Mouse (Mus musculus) c-Kit-positive CD71-positive TER-119-positive erythroid progenitor cells, embryonic 14.5 days (primary cell): Measurements from ENCODE around the gene Spata2.

Source experiments
- DNase-seq: peaks from one replicate; pipeline ENCODE4 v3.0.0-alpha.2; 2013; ENCODE audit warnings: low spot score

Spata2 gene

DNA sequence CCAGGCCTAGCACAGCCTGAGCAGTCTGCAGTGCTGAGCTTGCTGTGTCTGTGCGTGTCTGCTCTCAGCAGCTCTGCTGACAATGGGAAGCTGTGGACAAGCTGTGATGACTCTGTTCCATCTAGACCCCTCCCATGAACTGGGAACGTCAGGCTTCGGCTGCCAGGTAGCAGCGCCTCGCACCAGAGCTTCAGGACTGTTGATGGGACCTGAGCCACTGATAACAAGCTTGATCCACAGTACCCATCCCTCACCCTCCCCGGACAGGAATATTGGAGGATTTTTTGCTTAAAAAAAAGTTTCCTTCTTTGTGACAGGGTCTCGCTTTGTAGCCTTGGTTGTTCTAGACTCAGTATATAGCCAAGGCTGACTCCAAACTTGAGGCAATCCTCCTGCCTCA lies 45.5 kb downstream of the Spata2 start:
- DNase-seq: no peak

DNA sequence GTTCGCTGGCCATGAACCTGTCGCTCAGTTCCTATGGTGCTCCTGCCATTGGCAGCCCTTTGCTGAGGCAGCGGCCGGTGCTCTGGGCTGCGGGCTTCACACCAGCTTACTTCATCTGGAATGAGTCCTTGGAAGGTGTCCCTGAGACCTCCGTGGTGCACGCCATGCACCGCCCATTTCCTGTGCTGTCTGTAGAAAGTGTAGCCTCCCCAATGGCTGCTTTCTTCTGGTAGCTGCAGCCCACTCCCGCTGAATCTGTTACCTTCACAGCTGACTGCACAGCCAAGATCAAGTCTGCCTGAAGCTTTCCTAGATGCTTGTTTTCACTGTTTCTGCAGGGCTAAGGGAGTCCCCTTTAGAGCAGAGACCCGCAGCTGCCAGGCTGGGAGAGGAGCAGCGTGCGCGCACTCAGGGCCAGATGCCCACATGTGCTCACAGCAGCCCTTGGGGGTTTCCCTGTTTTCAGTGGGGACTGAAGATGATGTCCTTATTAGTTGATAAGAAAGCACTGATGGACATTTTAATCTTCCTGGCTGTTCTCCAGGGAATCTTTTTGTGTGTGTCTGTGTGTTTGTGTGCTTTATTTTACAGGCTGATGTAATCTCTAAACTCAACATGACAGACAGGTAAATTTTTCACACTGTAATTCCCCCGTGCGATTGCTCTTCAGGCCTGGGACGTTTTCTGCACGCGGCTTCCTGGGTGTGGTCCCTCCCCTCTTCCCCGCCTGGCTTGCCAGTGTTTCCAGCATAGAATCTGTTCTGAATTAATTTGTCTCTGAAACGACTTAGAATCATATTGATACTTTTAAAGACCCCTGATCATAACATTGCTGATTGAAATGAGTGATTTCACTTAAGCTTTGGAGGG lies 46.5 kb downstream of the Spata2 start:
- DNase-seq: no peak

DNA sequence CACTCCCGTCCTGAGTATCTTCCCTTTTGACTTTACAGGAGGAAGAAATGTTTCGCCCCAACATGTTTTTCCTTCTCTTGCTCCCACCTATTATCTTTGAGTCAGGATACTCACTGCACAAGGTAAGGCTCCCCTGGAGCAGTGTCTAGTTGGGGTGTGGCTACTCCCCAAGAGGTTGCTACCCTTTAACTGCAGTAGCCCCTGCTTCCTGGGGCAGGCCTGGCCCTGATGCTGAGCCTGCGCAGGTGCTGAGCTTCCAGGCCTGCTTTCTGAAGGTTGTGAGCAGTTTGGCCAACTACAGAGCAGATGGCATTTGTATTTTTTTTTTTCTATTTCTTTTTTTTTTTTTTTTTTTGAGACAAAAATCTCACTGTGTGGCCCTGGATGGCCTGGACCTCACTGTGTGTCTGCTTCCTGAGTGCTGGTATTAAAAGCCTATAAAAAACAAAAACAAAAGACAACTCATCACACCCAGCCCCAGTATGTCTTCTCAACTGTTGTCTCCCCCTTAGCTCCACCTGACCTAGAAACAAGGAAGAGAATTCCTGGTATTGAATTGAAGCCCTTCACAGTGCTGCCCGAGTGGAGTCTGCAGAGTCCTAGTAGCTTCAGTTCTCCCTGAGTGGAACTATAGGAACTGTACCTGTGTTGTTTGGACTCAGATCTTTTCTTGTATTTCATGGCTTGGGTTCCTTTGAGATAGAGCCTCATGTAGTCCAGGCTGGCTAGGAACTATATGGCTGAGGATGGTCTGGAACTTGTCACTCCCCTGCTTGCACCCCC lies 49.1 kb downstream of the Spata2 start:
- DNase-seq: no peak

DNA sequence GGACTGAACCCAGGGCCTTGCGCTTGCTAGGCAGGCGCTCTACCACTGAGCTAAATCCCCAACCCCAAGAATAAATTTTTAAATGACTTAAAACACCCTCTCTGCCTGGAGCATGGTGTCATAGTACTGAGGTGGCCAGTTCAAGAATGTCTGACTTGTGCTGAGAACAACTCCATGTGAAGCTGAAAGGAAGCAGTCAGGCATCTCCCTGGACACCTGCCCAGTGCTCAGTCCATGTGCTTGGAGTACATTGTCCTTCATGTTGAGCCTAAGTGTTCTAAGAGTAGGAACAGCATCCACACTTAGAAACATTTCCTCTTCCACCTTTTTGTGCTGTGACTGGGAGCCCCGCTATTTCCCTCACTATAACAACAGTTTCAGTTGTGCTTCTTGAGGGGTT lies 53.3 kb downstream of the Spata2 start:
- DNase-seq: no peak

DNA sequence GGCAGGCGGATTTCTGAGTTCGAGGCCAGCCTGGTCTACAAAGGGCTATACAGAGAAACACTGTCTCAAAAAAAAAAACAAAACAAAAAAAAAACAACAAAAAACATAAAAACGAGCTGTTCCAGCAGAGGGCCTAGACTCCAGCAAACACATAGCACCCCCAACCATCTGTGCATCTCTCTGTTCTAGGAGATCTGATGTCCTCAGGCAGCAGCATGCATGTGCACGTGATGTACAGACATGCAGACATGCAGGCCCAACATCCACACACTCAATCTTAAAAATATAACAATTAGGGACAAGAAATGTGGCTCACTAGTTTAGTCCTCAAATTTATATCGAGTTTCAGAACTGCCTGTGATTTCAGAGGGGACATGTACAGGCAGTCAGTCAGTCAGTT lies 56.3 kb downstream of the Spata2 start:
- DNase-seq: no peak

DNA sequence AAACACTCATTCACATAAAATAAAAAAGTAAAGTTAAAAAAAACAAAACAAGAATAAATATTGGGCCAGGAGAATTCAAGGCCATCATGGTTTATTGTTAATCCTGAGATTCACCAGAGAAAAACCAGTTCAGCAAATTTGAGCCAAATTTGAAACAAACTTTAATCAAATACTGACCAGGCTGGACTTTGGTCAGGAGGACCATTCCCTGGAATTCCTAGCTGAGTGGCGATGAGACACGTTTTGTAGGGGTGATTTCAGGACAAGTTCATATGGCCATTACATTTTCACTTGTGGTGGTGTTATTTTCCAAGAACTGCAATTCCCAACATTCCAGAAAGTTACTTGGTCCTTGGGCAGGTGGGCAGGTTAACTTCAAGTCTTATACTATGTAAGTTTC lies 57.1 kb downstream of the Spata2 start:
- DNase-seq: no peak

DNA sequence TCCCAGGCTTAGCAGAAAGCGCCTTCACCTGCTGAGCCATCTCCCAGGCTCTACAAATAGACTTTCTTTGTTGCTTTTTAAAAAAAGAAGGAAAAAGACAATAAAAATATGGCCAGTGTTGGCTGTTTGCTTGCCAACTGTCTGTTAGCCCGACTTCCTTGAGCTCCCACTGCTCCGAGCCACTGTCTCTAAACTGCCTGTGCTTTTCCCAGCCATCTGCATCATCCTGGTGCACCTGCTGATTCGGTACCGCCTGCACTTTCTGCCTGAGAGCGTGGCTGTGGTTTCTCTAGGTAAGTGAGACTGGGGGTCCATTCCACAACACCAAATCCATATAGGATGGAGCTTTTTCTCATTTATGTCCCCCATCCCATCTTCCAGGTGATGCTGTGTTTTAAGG lies 58.1 kb downstream of the Spata2 start:
- DNase-seq: no peak

DNA sequence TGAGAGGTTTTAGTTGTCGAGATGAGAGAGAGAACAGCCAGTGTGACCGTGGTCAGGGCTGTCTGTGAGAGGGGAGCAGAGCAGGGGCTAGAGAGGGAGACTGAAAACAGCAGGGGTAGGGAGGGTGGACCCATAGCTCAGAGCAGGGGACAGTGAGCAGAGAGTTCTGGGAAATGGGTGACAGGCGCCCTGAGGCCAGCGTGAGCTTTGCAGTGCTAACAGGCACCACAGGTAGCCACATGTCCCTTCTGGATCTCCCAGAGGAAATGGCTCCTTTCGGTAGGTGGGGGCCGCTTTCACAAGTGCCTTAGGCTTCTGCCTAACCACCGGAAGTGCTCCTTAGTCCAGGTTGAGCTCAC lies 61.3 kb downstream of the Spata2 start:
- no peak for DNase-seq
